Mouse (Mus musculus) midbrain, postnatal 0 days (tissue): Measurements from ENCODE around the gene Npvf. TPM values are rescaled to one million over a fixed set of nuclear protein-coding genes. Genes with fewer than 3 reads are reported as not detected.
"Not testable (repeated sequence)": the region's sequence is repeated elsewhere in the genome, so short reads cannot be mapped to it uniquely, and the experiment has no call there.

Experiments used
- ATAC-seq: fragments of 200-750 bp; cut with Nextera tagmentation; 2 replicates; pipeline ENCODE4 v1.8.0; 2017; ENCODE audit warnings: moderate number of reproducible peaks, mild to moderate bottlenecking, moderate TSS enrichment, moderate library complexity; ENCODE audit not compliant: low FRiP score
- DNase-seq: peaks from one replicate; pipeline ENCODE4 v3.0.0-alpha.2; 2015; ENCODE audit warnings: low spot score
- H3K27ac ChIP-seq: fragments of 300-500 bp; sonication (generic); 2 replicates; pipeline ENCODE4 v1.5.1; 2014; ENCODE audit warnings: low read depth, mild to moderate bottlenecking, low read length, mixed read lengths
- H3K27me3 ChIP-seq: fragments of 300-500 bp; sonication (generic); 2 replicates; pipeline ENCODE4 v1.6.1; 2014; ENCODE audit warnings: low read length, control low read depth, mixed read lengths; ENCODE audit not compliant: insufficient read depth
- H3K36me3 ChIP-seq: fragments of 300-500 bp; sonication (generic); 2 replicates; pipeline ENCODE4 v1.6.1; 2014; ENCODE audit warnings: low read length, control low read depth, mixed read lengths; ENCODE audit not compliant: insufficient read depth
- H3K4me1 ChIP-seq: fragments of 300-500 bp; sonication (generic); 2 replicates; pipeline ENCODE4 v1.6.1; 2014; ENCODE audit warnings: mild to moderate bottlenecking, control low read depth, antibody characterized with exemption, low read length, mixed read lengths; ENCODE audit not compliant: insufficient read depth
- H3K4me2 ChIP-seq: fragments of 300-500 bp; sonication (generic); 2 replicates; pipeline ENCODE4 v1.6.1; 2014; ENCODE audit warnings: low read depth, mild to moderate bottlenecking, low read length, mixed read lengths; ENCODE audit not compliant: poor library complexity, severe bottlenecking
- H3K4me3 ChIP-seq: fragments of 300-500 bp; sonication (generic); 2 replicates; pipeline ENCODE4 v1.5.1; 2014; ENCODE audit warnings: low read depth, mild to moderate bottlenecking, low read length, moderate library complexity
- H3K9ac ChIP-seq: fragments of 300-500 bp; sonication (generic); replicated peaks from 2 replicates; pipeline ENCODE4 v1.6.1; 2014; ENCODE audit warnings: mild to moderate bottlenecking, low read length, moderate library complexity, mixed read lengths; ENCODE audit not compliant: poor library complexity, severe bottlenecking
- H3K9me3 ChIP-seq: fragments of 300-500 bp; sonication (generic); 2 replicates; pipeline ENCODE4 v1.6.1; 2016; ENCODE audit warnings: low read length, control low read depth
- CTCF ChIP-seq: IDR thresholded peaks from 2 replicates; pipeline ENCODE4 v1.5.1; 2016; ENCODE audit warnings: antibody characterized with exemption, mild to moderate bottlenecking
- WGBS: fragments of 180-500 bp; shearing (Covaris S2); extraction: QIAGEN DNeasy Blood & Tissue Kit; methylation state at CpG from one replicate; pipeline ENCODE4 v1.1.7; 2014; 5-methylcytosine and 5-hydroxymethylcytosine counted together
- polyA plus RNA-seq: library from polyadenylated mRNA; unstranded; fragments of >200 nt; fragmentation: Nextera tagmentation; extraction: Ambion mirVana; gene quantifications from 2 replicates; pipeline ENCODE4 v1.2.1, GENCODE M21; 2015
- total RNA-seq: library from RNA; depleted of rRNA; stranded (reverse); fragments of >200 nt; gene quantifications from 2 replicates; pipeline ENCODE4 v1.2.3, GENCODE M21; 2014; rRNA removed

Gene Npvf
- total and polyA plus RNA-seq, 2 experiments from 2014 or later, result 3.3 TPM; not detected in 1

DNA sequence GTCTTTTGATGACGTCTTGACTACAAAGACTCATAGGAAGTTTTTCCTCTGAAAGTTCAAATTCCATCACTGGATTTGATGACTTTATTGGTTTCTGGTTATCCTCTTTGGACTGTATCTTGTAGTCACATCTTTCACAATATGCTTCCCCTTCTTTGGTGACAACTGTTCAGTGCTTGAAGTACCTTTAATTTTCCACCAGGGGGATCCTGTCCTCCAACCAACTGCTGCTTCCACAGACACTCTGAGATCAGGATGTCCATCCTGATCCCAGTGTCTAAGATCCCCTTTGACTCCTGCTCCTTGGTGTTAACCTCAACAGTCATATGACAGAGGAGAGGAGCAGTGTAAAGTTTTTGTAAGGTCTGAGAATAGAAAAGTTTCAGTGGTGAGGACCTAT, 36.0 kb downstream of the Npvf start:
- H3K4me2 ChIP-seq, H3K27ac ChIP-seq, H3K4me3 ChIP-seq, H3K36me3 ChIP-seq, H3K4me1 ChIP-seq, ATAC-seq, H3K9me3 ChIP-seq, H3K27me3 ChIP-seq, H3K9ac ChIP-seq, DNase-seq: not testable (repeated sequence)
- WGBS, result 95% methylated on average over 1 of the region's 1 CpGs
- peak; percentile 29; the same call in 1 of the 2 replicates for TF ChIP-seq CTCF

GRCm38 (mm10) chr6:50601620-50602019, 52.6 kb downstream of the Npvf start:
- peak; percentile 67 for TF ChIP-seq CTCF
- Histone ChIP-seq H3K9ac (no peak overlapping the region), H3K36me3 (no peaks in the 10 kb centered on the region), H3K9me3 (no peaks in the 10 kb centered on the region), H3K4me3 (no peak overlapping the region), H3K27ac (no peak overlapping the region), H3K27me3 (no peaks in the 10 kb centered on the region), H3K4me1 (no peaks in the 10 kb centered on the region), H3K4me2 (no peak overlapping the region)
- ATAC-seq (no peak), DNase-seq (no peak)
- 35% methylated on average over 4 of the region's 4 CpGs for WGBS

Other genes with a start within 250 kb of the Npvf start
- gene Osbpl3, start 198.2 kb downstream of the Npvf start, total RNA-seq, result 9.5 and 9.7 TPM in 2 replicates
- gene Osbpl3, start 198.2 kb downstream of the Npvf start, polyA plus RNA-seq, result 4.2 and 5.5 TPM in 2 replicates
- gene Cycs, start 87.9 kb downstream of the Npvf start, total RNA-seq, result 37.0 and 46.2 TPM in 2 replicates
- 82.3 and 83.3 TPM in 2 replicates for gene Cycs, start 87.9 kb downstream of the Npvf start, polyA plus RNA-seq
- gene 4921507P07Rik, start 57.8 kb downstream of the Npvf start, total RNA-seq, result 3.3 and 5.1 TPM in 2 replicates
- 3.6 and 4.4 TPM in 2 replicates for gene 4921507P07Rik, start 57.8 kb downstream of the Npvf start, polyA plus RNA-seq